Mouse (Mus musculus) megakaryocyte, embryonic 14.5 days (primary cell): Measurements from ENCODE around the gene Npepl1.

Source experiments
- FLI1 ChIP-seq: IDR thresholded peaks from 2 replicates; pipeline ENCODE4 v1.6.1; 2012; ENCODE audit warnings: low read length, inconsistent platforms, mixed read lengths
- GATA1 ChIP-seq: IDR thresholded peaks from 3 replicates; pipeline ENCODE4 v1.6.1; 2012; ENCODE audit warnings: mixed read lengths, low read length, inconsistent platforms, borderline replicate concordance

DNA sequence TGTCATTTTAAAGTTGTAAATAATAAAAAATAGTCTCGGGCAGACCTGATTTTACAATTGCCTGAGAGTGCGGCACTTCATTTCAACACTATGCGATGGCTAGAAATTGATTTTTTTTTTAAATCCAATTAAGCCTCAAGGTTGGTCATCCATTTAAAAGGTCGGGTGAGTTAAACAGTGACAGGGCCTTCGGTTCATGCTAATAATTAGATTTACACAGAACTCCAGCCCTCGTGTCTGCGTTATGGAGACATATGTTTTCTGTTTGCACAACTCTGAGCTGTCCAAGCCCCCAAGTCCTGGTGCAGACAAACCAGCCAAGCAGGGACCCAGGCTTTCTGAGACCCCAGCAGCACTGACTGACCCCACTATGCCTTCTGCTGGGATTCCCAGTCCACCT is 7.8 kb upstream of the Npepl1 start:
- TF ChIP-seq GATA1 (no peak), FLI1 (no peak)
